Mouse (Mus musculus): ENCODE data around the gene Hccs. TPM values are rescaled to one million over a fixed set of nuclear protein-coding genes. Genes with fewer than 3 reads are reported as not detected.
A peak's percentile ranks its signal among the peaks of the same experiment; 100 is the strongest.
"Not testable (repeated sequence)": the region's sequence is repeated elsewhere in the genome, so short reads cannot be mapped to it uniquely, and the experiment has no call there.

Gene Hccs
- polyA plus RNA-seq (2015; fragmentation: Nextera tagmentation; extraction: Ambion mirVana) = 27.3 and 30.0 TPM in 2 replicates

DNA sequence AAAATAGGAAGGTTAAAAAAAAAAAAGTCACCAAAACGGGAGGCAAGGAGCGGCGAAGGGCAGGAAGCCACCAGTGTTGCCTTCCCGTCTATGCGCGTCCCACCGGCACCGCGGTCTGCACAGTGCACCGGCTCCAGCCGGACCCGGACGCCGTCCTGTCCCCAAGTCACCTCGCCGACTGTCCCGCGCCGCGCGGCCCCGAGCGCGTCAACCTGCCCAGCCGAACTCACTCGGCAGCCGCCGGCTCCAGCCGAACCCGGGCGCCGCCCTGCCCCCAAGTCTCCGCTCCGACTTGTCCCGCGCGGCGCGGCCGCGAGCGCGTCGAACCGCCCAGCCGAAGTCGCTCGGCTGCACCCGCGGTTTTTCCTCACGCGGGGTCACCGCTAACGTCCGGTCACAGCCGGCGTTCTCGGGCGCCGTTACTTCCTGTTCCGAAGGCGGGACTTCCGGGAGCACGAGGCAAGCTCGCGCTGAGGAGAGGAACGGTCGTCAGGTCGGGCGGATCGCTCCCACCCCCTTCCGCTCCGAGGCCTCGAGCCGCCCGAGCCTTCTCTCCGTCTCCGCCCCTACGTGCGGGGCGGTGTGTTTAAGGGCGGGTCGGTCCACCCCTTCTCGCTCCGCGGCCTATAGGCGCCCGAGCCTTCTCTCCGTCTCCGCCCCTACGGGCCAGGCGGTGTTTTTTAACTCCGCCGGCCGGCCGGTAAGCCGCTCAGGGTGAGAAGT is at the start of gene Hccs:
Gene Hccs, minus strand, starts transcription at position 428 of the 723 bp plus-strand sequence.
- no peaks in the 10 kb centered on the region for H3K27me3 ChIP-seq
- peak within 1 kb of the TSS; percentile 61 for H3K4me3 ChIP-seq
- peak within 1 kb of the TSS; percentile 60 for H3K9ac ChIP-seq
- peak within 1 kb of the TSS; percentile 54 for H3K4me2 ChIP-seq
- H3K36me3 ChIP-seq = no peaks in the 10 kb centered on the region; the same call in 1 of the 2 replicates
- H3K4me1 ChIP-seq = peaks cover 7% of the 10 kb centered on the region; the same call in 1 of the 2 replicates
- ATAC-seq (ENCODE audit: borderline replicate concordance, extremely low read depth, low FRiP score, low TSS enrichment) = peak; percentile 100
- peak within 1 kb of the TSS; percentile 82 for H3K27ac ChIP-seq
- no peaks in the 10 kb centered on the region for H3K9me3 ChIP-seq
- 22% methylated on average over 72 of the region's 97 CpGs for WGBS

DNA sequence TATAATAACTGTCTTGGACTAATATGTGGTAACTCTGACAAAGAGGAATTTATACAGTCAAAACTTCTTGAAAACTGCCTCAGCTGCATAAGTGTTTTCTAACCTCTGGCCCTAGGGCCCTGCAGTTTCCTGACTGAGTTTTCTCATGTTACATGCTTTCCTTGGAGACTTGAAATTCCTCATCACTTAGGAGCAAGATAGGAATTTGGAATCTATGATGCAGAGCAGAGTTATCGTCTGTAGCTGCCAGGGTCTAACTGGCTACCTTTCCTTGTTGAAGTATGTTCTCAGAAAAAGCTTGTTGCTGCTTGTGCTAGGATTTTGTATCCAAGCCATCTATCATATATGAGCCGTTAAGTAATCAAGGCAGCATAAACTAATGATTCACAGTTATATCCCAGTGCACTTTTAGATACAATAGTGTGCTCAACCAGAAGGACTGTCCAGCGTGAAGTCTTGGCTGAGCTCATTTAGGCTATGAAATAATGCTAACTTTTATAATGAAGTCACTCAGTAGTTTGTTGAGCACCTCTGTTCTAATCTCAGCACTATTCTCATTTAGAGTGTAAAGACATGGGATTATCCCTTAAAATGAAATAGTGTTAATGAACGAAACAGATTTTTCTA is 37.1 kb upstream of the Hccs start:
- no peak overlapping the region for H3K9ac ChIP-seq
- H3K36me3 ChIP-seq = no peaks in the 10 kb centered on the region
- H3K27ac ChIP-seq = no peak overlapping the region
- no peak for ATAC-seq (ENCODE audit: borderline replicate concordance, extremely low read depth, low FRiP score, low TSS enrichment)
- H3K4me1 ChIP-seq = no peaks in the 10 kb centered on the region
- 57% methylated on average over 4 of the region's 4 CpGs for WGBS
- H3K27me3 ChIP-seq = no peaks in the 10 kb centered on the region
- no peak overlapping the region for H3K4me3 ChIP-seq
- no peaks in the 10 kb centered on the region for H3K9me3 ChIP-seq
- no peak overlapping the region for H3K4me2 ChIP-seq

DNA sequence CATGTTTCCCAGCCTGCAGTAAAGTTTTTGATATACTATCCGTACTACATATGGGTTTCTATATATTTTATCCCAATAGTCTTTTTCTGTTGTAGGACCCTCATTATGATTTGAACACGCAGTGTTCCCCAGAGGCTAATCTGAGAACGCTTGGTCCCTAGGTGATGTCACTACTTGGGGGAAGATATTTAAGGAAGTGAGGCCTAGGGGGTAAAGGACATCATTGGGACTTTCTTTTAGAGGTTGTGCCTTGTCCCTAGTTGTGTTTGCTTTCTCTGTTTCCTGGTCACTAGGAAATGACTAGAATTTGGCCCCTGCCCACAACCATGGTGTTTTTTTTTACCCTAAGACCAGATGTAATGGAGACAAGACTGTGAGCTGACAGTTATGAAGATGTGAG is 18.0 kb upstream of the Hccs start:
- ATAC-seq (ENCODE audit: borderline replicate concordance, extremely low read depth, low FRiP score, low TSS enrichment) = no peak
- Histone ChIP-seq H3K9ac (no peak overlapping the region), H3K27me3 (no peaks in the 10 kb centered on the region), H3K4me3 (no peak overlapping the region), H3K27ac (no peak overlapping the region), H3K9me3 (no peaks in the 10 kb centered on the region), H3K36me3 (no peaks in the 10 kb centered on the region), H3K4me2 (no peak overlapping the region), H3K4me1 (no peaks in the 10 kb centered on the region)
- 76% methylated on average over 3 of the region's 3 CpGs for WGBS

DNA sequence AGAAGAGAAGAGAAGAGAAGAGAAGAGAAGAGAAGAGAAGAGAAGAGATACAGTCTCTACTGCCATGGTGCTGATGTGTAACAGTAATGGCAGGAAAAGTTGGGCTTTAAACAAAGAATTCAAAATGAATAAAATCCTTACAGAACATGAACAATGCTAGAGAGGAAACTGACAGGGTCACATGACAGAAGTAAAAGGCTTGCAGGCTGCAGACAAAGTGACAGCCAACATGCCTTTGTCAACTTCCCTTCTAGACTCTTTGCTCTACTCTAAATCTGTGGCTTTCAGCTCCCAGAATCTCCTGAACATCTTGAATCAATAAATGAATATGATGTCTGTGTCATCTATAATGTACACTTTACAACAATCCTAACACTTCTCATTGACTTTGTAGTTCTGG is 17.4 kb upstream of the Hccs start:
- H3K4me3 ChIP-seq = no peak overlapping the region
- no peak overlapping the region for H3K27ac ChIP-seq
- H3K9me3 ChIP-seq = no peaks in the 10 kb centered on the region
- H3K4me1 ChIP-seq = no peaks in the 10 kb centered on the region
- H3K4me2 ChIP-seq = no peak overlapping the region
- no peaks in the 10 kb centered on the region for H3K27me3 ChIP-seq
- H3K36me3 ChIP-seq = no peaks in the 10 kb centered on the region
- no peak for ATAC-seq (ENCODE audit: borderline replicate concordance, extremely low read depth, low FRiP score, low TSS enrichment)
- no peak overlapping the region for H3K9ac ChIP-seq

DNA sequence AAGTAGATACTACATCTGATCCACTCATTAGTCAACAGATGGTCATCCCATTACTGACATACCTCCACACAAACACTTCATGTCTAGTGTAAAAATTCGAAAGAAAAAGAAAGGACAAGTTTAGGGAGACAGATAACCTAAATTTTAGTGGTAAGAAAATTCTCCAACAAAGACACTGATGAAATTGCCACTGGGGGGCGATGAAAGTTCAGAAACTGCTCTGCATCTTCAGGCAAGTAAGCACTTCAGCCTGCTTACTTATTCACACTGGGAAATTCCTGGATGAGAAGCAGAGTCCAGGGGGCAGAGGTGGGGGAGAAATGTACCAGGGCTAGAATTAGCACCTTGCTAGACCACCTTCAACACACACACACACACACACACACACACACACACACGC is 12.1 kb upstream of the Hccs start:
- 25% methylated on average over 3 of the region's 3 CpGs for WGBS
- no peak overlapping the region for H3K27ac ChIP-seq
- no peaks in the 10 kb centered on the region for H3K9me3 ChIP-seq
- no peak overlapping the region for H3K4me2 ChIP-seq
- no peak overlapping the region for H3K4me3 ChIP-seq
- H3K4me1 ChIP-seq = no peaks in the 10 kb centered on the region
- H3K36me3 ChIP-seq = no peaks in the 10 kb centered on the region
- no peaks in the 10 kb centered on the region for H3K27me3 ChIP-seq
- no peak overlapping the region for H3K9ac ChIP-seq
- no peak for ATAC-seq (ENCODE audit: borderline replicate concordance, extremely low read depth, low FRiP score, low TSS enrichment)

DNA sequence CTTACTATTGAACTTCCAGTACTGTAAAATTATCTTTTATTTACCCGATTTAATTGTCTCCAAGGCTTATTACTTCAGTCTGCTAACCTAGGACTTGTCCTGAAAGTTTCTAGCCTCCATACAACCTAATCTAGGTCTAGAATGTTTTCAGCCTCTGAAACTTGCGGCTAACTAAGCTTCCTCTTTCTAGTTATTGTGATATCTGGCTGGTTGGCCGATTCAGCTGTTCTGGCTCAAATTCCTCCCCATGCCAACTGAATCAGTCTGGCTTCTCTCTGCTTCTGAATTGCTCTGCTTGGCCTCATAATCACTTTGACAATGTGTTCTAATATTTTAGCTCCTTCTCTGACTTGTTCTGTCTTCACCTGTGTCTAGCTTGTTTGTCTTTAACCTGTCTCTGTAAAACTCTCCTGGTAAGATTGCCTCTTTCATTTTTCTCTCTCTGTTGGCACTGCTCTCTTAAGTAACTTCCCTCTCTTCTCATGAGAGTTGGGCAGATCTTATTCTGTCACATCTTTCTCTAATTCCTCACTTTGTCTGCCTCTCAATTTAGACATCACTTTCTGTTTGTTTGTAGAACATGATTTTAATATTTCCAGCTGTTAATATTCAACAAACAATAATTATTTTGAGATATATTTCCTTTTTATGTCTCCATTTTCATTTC is 5.9 kb upstream of the Hccs start:
- no peaks in the 10 kb centered on the region for H3K36me3 ChIP-seq
- no peak overlapping the region for H3K4me2 ChIP-seq
- ATAC-seq (ENCODE audit: borderline replicate concordance, extremely low read depth, low FRiP score, low TSS enrichment) = no peak
- H3K4me1 ChIP-seq = no peaks in the 10 kb centered on the region
- no peak overlapping the region for H3K27ac ChIP-seq
- no peak overlapping the region for H3K4me3 ChIP-seq
- no peak overlapping the region for H3K9ac ChIP-seq
- WGBS = 81% methylated on average over 3 of the region's 3 CpGs
- H3K27me3 ChIP-seq = no peaks in the 10 kb centered on the region
- no peaks in the 10 kb centered on the region for H3K9me3 ChIP-seq

DNA sequence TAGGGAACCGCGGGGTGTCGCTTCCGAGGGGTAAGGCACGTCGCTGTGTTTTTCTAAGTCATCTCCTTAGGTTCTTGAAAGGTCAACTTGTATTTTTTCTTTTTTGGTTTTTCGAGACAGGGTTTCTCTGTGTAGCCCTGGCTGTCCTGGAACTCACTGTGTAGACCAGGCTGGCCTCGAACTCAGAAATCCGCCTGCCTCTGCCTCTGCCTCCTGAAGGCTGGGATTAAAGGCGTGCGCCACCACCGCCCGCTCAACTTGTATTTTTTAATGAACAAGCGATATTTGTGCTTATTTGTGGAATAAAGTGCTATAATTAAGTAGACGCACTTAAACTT is 465 bp upstream of the Hccs start:
- Histone ChIP-seq H3K4me2 (peak overlapping the region; percentile 46), H3K4me3 (peak overlapping the region; percentile 61)
- not testable (repeated sequence) for H3K9ac ChIP-seq; H3K27me3 ChIP-seq; ATAC-seq (ENCODE audit: borderline replicate concordance, extremely low read depth, low FRiP score, low TSS enrichment); H3K27ac ChIP-seq; H3K4me1 ChIP-seq; H3K9me3 ChIP-seq; H3K36me3 ChIP-seq
- WGBS = 33% methylated on average over 15 of the region's 15 CpGs

DNA sequence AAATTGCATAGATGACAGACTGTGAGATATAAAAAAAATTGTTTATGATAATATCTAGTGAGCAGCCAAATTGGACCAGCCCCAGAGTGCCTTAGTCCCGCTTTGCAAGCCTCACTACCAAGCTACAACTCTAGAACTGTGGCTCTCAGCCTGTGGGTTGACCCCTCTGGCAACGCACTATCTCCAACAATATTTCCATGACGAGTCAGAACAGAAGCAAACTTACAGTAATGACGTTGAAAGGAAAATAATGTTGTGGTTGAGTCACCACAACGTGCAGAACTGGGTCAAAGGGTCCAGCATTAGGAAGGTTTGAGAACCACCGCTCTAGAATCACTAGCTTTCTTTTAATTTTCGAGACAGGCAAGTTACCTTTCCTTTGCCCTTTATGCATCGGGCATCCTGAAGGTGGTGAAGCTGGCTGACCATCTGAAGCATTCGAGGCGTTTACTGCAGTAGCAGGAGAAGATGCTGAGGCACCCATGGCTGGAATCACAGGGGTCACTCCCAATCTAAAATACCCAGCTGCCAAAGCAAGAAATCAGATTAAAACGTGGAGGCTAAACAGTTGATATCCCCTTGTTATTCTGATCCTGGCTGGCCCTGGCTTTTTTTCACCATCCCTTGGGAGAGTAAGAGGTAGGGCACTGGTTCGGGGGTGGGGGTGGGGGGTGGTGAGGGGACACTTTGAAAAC is 959 bp downstream of the Hccs start:
- Histone ChIP-seq H3K4me3 (peak overlapping the region; percentile 61), H3K9ac (peak overlapping the region; percentile 60; the same call in 1 of the 2 replicates), H3K4me2 (peak overlapping the region; percentile 54), H3K36me3 (no peaks in the 10 kb centered on the region; the same call in 1 of the 2 replicates), H3K4me1 (peaks cover 7% of the 10 kb centered on the region; the same call in 1 of the 2 replicates), H3K9me3 (no peaks in the 10 kb centered on the region), H3K27me3 (no peaks in the 10 kb centered on the region), H3K27ac (peak overlapping the region; percentile 82; the same call in 1 of the 2 replicates)
- ATAC-seq (ENCODE audit: borderline replicate concordance, extremely low read depth, low FRiP score, low TSS enrichment) = no peak
- WGBS = 41% methylated on average over 12 of the region's 12 CpGs

DNA sequence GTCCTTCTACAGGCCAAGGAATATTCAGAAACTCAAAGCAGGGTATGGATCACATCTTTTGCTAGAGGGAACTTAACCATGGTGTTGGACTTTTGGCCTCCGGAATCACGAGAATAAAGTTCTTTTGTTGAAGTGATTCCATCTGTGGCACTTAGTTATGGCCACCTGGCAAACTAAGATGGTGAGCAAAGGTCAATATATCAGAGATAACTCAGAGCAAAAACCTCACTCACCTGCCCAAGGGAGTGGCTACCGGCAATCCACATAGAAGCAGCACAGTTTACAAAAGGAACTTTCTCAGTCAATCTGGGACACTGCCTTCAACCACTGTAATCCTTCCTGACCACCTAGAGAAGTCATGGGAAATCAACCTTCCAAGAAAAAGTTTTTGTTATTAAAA is 11.6 kb downstream of the Hccs start:
- Histone ChIP-seq H3K9ac (no peak overlapping the region), H3K4me1 (no peaks in the 10 kb centered on the region), H3K9me3 (no peaks in the 10 kb centered on the region), H3K4me2 (no peak overlapping the region), H3K4me3 (no peak overlapping the region), H3K36me3 (no peaks in the 10 kb centered on the region), H3K27me3 (no peaks in the 10 kb centered on the region), H3K27ac (no peak overlapping the region)
- no peak for ATAC-seq (ENCODE audit: borderline replicate concordance, extremely low read depth, low FRiP score, low TSS enrichment)
- WGBS = 91% methylated on average over 3 of the region's 3 CpGs

DNA sequence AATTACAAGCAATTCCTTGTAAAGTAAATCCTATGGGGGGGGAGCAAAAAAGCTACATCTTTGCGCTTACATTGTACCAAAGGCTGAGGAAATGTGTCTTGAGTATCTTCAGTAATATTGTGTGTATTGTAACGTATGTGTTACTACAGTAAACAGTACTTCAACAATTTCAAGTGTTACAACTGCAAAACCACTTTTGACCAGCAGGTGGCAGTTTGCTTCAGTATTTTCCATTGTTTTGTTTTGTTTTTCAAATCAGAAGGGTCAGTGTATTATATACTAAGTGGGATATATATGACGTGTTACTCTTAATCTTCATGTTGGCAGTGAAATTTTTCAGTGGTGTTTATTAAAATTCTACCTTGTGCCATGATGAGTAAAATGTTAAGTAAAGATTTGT is 16.2 kb downstream of the Hccs start:
- no peaks in the 10 kb centered on the region for H3K9me3 ChIP-seq
- no peak for ATAC-seq (ENCODE audit: borderline replicate concordance, extremely low read depth, low FRiP score, low TSS enrichment)
- H3K27me3 ChIP-seq = peaks cover 4% of the 10 kb centered on the region; the same call in 1 of the 2 replicates

DNA sequence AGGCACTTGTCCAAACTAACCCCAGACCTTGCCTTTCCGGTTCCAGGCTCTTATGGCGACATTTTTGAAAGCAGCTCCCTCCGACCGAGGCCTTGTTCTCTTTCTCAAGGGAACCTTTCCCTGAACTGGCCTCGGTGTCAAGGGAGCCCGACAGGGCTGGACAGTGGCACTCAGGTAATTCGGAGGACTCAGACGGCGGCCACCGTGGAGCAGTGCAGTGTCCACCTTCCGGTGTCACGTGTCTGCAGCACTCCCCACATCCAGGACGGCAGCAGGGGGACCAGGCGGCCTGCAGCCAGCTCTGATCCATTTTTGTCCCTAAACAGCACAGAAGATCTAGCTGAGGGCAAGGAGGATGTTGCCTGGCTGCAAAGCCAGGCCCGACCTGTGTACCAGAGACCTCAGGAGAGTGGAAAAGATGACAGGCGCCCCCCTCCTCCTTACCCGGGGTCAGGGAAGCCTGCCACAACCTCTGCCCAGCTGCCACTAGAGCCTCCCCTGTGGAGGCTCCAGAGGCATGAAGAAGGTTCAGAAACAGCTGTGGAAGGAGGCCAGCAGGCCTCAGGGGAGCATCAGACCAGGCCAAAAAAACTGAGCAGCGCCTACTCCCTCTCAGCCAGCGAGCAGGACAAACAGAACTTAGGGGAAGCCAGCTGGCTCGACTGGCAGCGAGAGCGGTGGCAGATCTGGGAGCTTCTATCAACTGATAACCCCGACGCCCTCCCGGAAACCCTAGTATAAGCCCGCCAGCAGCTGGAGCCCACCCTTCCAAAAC is 17.7 kb downstream of the Hccs start:
- Histone ChIP-seq H3K4me1 (no peaks in the 10 kb centered on the region), H3K9me3 (no peaks in the 10 kb centered on the region), H3K36me3 (no peaks in the 10 kb centered on the region), H3K27me3 (peaks cover 4% of the 10 kb centered on the region; the same call in 1 of the 2 replicates), H3K27ac (no peak overlapping the region), H3K9ac (no peak overlapping the region), H3K4me3 (no peak overlapping the region), H3K4me2 (no peak overlapping the region)
- no peak for ATAC-seq (ENCODE audit: borderline replicate concordance, extremely low read depth, low FRiP score, low TSS enrichment)
- WGBS = 48% methylated on average over 26 of the region's 26 CpGs

More for the DNA sequence above, 16.2 kb downstream of the Hccs start:
- WGBS = 44% methylated on average over 3 of the region's 3 CpGs
- H3K9ac ChIP-seq = no peak overlapping the region
- H3K4me2 ChIP-seq = no peak overlapping the region
- H3K4me1 ChIP-seq = no peaks in the 10 kb centered on the region
- H3K27ac ChIP-seq = no peak overlapping the region
- H3K4me3 ChIP-seq = no peak overlapping the region
- H3K36me3 ChIP-seq = no peaks in the 10 kb centered on the region
